Mouse (Mus musculus): ENCODE data around the gene Gpr84. TPM values are rescaled to one million over a fixed set of nuclear protein-coding genes. Genes with fewer than 3 reads are reported as not detected.
A peak's percentile ranks its signal among the peaks of the same experiment; 100 is the strongest.
"Not testable (repeated sequence)": the region's sequence is repeated elsewhere in the genome, so short reads cannot be mapped to it uniquely, and the experiment has no call there.

The Gpr84 gene
- polyA plus RNA-seq, 1 experiment from 2014 or later: 0.10 TPM

- H3K4me1 ChIP-seq: peaks cover 18% of the 10 kb centered on the region
- ATAC-seq (ENCODE audit: low FRiP score); H3K27me3 ChIP-seq; H3K4me2 ChIP-seq; H3K27ac ChIP-seq; H3K9me3 ChIP-seq; H3K4me3 ChIP-seq (replicated peaks); H3K9ac ChIP-seq; H3K36me3 ChIP-seq (replicated peaks): not testable (repeated sequence)
- 96% methylated on average over 3 of the region's 3 CpGs for WGBS
Measured at GRCm38 (mm10) chr15:103275943-103276342, 34.5 kb downstream of the Gpr84 start.

- no peaks in the 10 kb centered on the region for H3K9me3 ChIP-seq
- WGBS: under 1% methylated on average over 38 of the region's 38 CpGs
- peak; percentile 99 for ATAC-seq (ENCODE audit: low FRiP score)
- peak within 1 kb of the TSS; percentile 60; the same call in 1 of the 2 replicates for H3K27ac ChIP-seq
- H3K27me3 ChIP-seq: no peaks in the 10 kb centered on the region
- H3K4me2 ChIP-seq: peak within 1 kb of the TSS; percentile 60
- peaks cover 14% of the 10 kb centered on the region for H3K4me1 ChIP-seq
- peak within 1 kb of the TSS; percentile 74 for H3K9ac ChIP-seq
- H3K36me3 ChIP-seq (replicated peaks): no peaks in the 10 kb centered on the region
- H3K4me3 ChIP-seq (replicated peaks): peak within 1 kb of the TSS; percentile 65
Measured at GRCm38 (mm10) chr15:103272419-103273279, 37.8 kb downstream of the Gpr84 start, which contains the start of gene Copz1. TSS of gene Copz1 (plus strand) at chr15:103272714.

GRCm38 (mm10) chr15:103268903-103269302 is 41.5 kb downstream of the Gpr84 start:
- no peak overlapping the region for H3K9ac ChIP-seq

GRCm38 (mm10) chr15:103264794-103265193 is 45.6 kb downstream of the Gpr84 start:
- Histone ChIP-seq H3K4me2 (no peak overlapping the region), H3K4me1 (no peaks in the 10 kb centered on the region), H3K36me3 (replicated peaks) (no peaks in the 10 kb centered on the region), H3K4me3 (replicated peaks) (no peak overlapping the region), H3K9ac (no peak overlapping the region), H3K9me3 (no peaks in the 10 kb centered on the region), H3K27ac (no peak overlapping the region), H3K27me3 (0 out of 2 replicates have a peak, but pooled peaks cover 3% of the 10 kb centered on the region)
- WGBS: 91% methylated on average over 2 of the region's 2 CpGs
- no peak for ATAC-seq (ENCODE audit: low FRiP score)

More at GRCm38 (mm10) chr15:103268903-103269302, 41.5 kb downstream of the Gpr84 start:
- no peak for ATAC-seq (ENCODE audit: low FRiP score)
- Histone ChIP-seq H3K36me3 (replicated peaks) (no peaks in the 10 kb centered on the region), H3K4me2 (no peak overlapping the region), H3K4me1 (peaks cover 6% of the 10 kb centered on the region), H3K27me3 (no peaks in the 10 kb centered on the region), H3K9me3 (no peaks in the 10 kb centered on the region), H3K4me3 (replicated peaks) (no peak overlapping the region), H3K27ac (no peak overlapping the region)
- 82% methylated on average over 4 of the region's 4 CpGs for WGBS

GRCm38 (mm10) chr15:103259989-103260388 is 50.4 kb downstream of the Gpr84 start:
- ATAC-seq (ENCODE audit: low FRiP score): no peak
- WGBS: 75% methylated on average over 1 of the region's 1 CpGs
- Histone ChIP-seq H3K9ac (no peak overlapping the region), H3K27ac (no peak overlapping the region), H3K4me1 (peaks cover 10% of the 10 kb centered on the region), H3K4me3 (replicated peaks) (no peak overlapping the region), H3K9me3 (no peaks in the 10 kb centered on the region), H3K27me3 (peaks cover 21% of the 10 kb centered on the region), H3K36me3 (replicated peaks) (no peaks in the 10 kb centered on the region), H3K4me2 (no peak overlapping the region)

GRCm38 (mm10) chr15:103259162-103259561 is 51.2 kb downstream of the Gpr84 start:
- no peaks in the 10 kb centered on the region for H3K9me3 ChIP-seq

More at GRCm38 (mm10) chr15:103259162-103259561, 51.2 kb downstream of the Gpr84 start:
- H3K9ac ChIP-seq: no peak overlapping the region
- H3K4me3 ChIP-seq (replicated peaks): no peak overlapping the region
- 85% methylated on average over 5 of the region's 5 CpGs for WGBS
- no peak for ATAC-seq (ENCODE audit: low FRiP score)
- H3K27ac ChIP-seq: no peak overlapping the region
- H3K4me1 ChIP-seq: peaks cover 14% of the 10 kb centered on the region
- H3K36me3 ChIP-seq (replicated peaks): no peaks in the 10 kb centered on the region
- peaks cover 29% of the 10 kb centered on the region for H3K27me3 ChIP-seq
- H3K4me2 ChIP-seq: no peak overlapping the region

MicroRNA genes within 50 kb of the gene (microRNA counts, 519-probe panel; counts per million panel counts)
- microRNA mmu-miR-148b: 5,451 counts per million, percentile 75 among the panel's probes with 10 or more counts

Small RNAs within 50 kb of the gene (microRNA-seq; reads per million reads assigned to microRNA genes)
- gene Mir148b (307 reads per million, percentile 63 among the genes with 10 or more reads in this experiment), gene Mir6963 (not detected)

Other genes with a start within 250 kb of the Gpr84 start
- 24.6 and 27.4 TPM in 2 replicates for gene Smug1, start 143.5 kb downstream of the Gpr84 start, polyA plus RNA-seq (2016; fragmentation: Nextera tagmentation; extraction: Ambion mirVana)
- 233 and 250 TPM in 2 replicates for gene Cbx5, start 70.8 kb downstream of the Gpr84 start, polyA plus RNA-seq (2016; fragmentation: Nextera tagmentation; extraction: Ambion mirVana)
- gene Hnrnpa1, start 70.2 kb downstream of the Gpr84 start, polyA plus RNA-seq (2016; fragmentation: Nextera tagmentation; extraction: Ambion mirVana): 1,521 and 1,527 TPM in 2 replicates
- gene Nfe2, start 52.2 kb downstream of the Gpr84 start, polyA plus RNA-seq (2016; fragmentation: Nextera tagmentation; extraction: Ambion mirVana): 2.1 and 3.4 TPM in 2 replicates
- 226 and 228 TPM in 2 replicates for gene Copz1, start 37.9 kb downstream of the Gpr84 start, polyA plus RNA-seq (2016; fragmentation: Nextera tagmentation; extraction: Ambion mirVana)
- 16.1 and 16.8 TPM in 2 replicates for gene Zfp385a, start 29.5 kb upstream of the Gpr84 start, polyA plus RNA-seq (2016; fragmentation: Nextera tagmentation; extraction: Ambion mirVana)
- gene Itga5, start 56.2 kb upstream of the Gpr84 start, polyA plus RNA-seq (2016; fragmentation: Nextera tagmentation; extraction: Ambion mirVana): 16.8 and 17.3 TPM in 2 replicates
- not detected in 2 replicates for gene Gtsf1, start 119.9 kb upstream of the Gpr84 start, polyA plus RNA-seq (2016; fragmentation: Nextera tagmentation; extraction: Ambion mirVana)
- not detected in 2 replicates for gene Gtsf2, start 137.9 kb upstream of the Gpr84 start, polyA plus RNA-seq (2016; fragmentation: Nextera tagmentation; extraction: Ambion mirVana)
- 1.2 and 1.6 TPM in 2 replicates for gene Nckap1l, start 143.2 kb upstream of the Gpr84 start, polyA plus RNA-seq (2016; fragmentation: Nextera tagmentation; extraction: Ambion mirVana)
- 42.7 and 45.8 TPM in 2 replicates for gene Pde1b, start 192.4 kb upstream of the Gpr84 start, polyA plus RNA-seq (2016; fragmentation: Nextera tagmentation; extraction: Ambion mirVana)
- 55.9 and 57.7 TPM in 2 replicates for gene Ppp1r1a, start 227.4 kb upstream of the Gpr84 start, polyA plus RNA-seq (2016; fragmentation: Nextera tagmentation; extraction: Ambion mirVana)

Data from forebrain, embryonic 12.5 days (tissue).